Mouse (Mus musculus): Measurements from ENCODE around the gene Shroom1.
"Not testable (repeated sequence)": the region's sequence is repeated elsewhere in the genome, so short reads cannot be mapped to it uniquely, and the experiment has no call there.

Gene Shroom1

DNA sequence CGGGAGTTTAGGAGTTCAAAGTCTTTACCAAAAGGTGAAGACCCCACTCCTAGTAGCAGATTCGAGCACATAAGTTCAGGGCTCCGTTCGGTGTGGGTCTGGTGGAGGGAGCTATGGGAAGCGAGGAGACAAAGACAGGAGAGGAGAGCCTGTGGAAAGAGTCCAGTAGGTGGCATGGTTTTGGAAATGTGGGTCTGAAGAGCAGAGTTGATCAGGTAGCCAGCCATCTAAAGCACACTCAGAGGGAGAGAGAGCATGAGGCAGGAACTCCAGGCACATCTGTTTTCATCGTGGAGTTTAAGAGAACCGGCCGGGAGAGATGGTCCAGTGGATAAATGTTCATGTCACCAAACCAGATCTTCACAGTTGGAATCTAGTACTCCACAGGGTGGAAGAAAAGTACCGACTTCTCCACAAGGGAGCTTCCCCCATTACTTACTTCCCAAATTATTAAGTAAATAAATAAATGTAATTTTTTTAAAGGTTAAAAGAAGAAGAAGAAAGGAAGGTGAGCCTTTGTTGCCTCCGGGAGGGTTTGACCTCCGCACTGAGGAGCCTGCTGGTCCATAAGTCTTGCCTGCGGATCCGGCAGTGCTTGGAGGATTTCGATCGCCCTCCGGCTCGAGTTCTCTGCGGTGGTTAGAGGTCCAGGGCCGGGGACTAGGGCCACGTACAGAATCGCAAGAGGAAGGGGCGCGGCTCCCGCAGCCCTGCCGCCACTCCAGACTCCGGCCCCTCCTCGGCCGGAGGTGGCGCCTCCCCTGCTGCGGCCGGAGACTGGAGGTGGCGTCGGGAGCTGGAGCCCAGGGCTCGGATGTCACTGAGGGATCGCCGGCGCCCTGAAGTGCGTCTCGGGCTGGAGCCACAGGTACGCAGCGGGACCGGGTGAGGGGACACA lies at the start of gene Shroom1, which contains the start of gene Gm10447:
Gene Shroom1 (plus strand): TSS at position 732 of the 898 bp plus-strand sequence.
Gene Gm10447 (minus strand): TSS at position 637 of the 898 bp plus-strand sequence.
- no peak for DNase-seq (ENCODE audit: low spot score in 2 of 2)

DNA sequence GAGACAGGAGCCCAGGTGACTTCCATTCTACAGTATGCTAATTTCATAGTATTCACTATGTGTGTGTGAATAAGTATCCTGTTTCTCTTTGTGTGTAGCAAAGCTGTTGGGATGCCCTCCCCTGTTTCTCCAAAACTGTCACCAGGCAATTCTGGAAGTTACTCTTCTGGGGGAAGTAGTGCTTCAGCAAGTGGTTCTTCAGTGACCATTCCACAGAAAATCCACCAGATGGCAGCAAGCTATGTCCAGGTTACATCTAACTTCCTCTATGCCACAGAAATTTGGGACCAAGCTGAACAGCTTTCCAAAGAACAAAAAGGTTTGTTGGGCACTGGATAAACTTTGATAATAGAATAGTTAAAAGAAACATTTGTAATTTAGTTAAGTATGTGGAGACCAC lies 45.3 kb upstream of the Shroom1 start:
- no peak for DNase-seq (ENCODE audit: low spot score in 2 of 2)

DNA sequence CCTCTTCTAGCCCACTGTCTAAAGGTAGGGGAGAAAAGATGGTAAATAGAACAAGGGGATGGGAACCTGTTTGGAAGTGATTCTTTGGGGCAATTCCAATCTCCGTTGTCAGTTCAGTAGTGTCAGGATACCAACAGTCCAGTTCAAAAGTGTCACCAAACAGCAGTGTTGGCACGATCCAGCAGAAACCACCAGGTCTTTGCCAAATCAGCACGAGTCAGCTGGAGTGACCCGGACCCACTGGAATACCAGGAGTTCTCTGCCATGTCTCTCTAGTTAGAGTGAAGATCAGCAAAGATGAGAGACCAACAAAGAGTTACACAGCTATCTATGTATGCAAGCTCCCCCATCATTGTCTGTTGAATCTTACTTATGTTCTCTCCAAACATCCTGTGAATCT lies 43.1 kb upstream of the Shroom1 start:
- no peak for DNase-seq (ENCODE audit: low spot score in 2 of 2)

DNA sequence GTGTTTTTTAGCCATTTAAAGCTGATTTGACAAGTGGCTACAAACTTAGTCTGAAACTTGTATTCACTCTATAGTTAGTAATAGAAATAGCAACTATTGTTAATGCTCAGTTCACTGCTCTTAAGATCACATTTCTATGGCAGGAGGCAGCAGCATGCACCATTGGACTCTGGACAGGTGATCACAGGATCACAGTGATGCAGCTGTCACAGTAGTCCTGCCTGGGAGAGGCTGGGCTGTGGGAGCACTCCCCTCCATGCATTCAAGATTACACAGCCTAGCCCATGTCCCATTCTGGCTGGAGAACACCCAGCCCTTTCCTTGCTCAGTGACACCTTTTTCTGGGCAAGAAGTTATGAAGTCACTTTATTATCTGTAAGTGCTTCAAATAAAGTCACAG lies 39.0 kb upstream of the Shroom1 start:
- no peak for DNase-seq (ENCODE audit: low spot score in 2 of 2)

DNA sequence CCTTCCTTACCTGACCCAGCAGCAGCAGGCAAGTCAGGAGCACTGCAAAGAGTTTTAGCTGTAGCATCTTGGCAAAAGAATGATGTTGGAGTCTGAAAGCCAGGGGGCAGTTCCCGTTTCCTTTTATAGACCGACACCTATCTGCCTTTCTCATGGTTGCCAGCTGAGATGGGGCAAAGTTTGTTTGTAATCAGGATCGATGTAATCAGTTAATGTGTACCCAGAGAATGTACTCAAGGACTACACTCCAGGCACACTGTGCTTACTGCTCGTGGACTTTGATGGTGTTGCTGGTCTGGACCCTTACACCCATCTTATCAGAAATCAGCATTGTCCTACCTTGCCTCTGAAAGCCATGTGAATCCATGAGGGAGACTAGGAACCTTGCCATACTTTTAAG lies 34.0 kb upstream of the Shroom1 start, which contains the start of gene Leap2:
Gene Leap2 (minus strand): TSS at position 135 of the 400 bp plus-strand sequence.
- no peak for DNase-seq (ENCODE audit: low spot score in 2 of 2)

DNA sequence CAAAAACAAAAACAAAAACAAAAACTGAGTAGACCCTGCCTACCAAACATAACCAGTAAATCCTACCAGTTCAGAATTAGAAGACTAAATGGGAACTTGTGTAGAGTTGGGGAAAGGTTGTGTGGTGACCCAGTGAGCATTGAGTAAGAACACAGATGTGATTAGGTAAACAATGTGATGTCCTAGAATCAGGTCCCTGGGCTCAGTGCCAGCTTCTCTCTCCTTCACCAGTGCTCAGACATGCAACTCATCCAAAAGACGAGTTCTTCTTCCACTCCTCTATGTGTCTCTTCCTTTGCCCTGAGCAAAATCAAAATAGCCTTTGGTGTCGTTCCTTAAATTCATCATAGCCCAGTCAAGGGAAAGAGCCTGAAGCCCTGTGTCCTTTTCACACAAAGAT lies 32.2 kb upstream of the Shroom1 start:
- DNase-seq (ENCODE audit: low spot score in 2 of 2) = peak; percentile 58 to 70

DNA sequence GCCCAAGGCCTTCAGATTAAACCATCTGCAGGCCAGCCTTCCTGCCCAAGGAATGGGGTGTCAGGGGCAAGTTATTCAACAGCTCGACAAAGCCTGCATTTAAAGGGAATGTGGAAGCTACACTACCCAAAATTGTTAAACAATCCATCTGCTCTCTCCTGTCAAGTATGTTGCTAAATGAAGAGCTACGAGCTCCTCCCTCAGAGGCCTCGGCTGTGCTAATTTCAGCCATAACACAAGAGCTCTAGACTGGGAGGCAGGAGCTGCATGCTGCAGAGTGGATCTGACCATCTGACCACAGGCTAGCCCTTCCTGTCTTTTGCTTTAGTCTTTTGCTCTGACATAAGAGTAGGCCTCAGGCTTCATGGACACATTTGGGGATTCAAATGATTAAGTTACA lies 31.8 kb upstream of the Shroom1 start:
- no peak for DNase-seq (ENCODE audit: low spot score in 2 of 2)

DNA sequence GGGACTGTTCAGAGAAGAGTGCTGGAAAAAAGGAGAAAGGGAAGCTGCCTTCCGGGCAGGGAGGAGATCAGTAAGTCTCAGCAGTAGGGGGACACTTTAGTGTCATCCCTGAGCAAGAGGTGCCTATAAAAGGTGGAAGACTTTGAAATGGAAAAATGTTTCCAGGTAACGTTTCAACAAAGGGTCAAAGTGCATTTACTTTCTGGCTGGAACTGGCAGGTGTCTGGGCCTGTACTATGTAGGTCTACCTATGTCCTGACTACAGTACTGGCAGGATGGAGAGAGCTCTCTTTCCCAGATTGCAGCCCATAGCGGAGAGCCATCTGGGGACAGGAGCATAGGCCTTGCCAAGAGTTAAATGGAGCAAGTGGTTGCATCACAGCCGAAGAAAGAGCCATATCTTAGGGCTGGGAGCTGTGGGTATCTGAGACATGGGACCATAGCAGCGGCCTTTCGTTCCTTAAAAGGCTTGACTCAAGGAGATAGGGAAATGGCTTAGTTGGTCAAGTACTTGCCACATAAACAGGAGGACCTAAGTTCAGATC lies 31.2 kb upstream of the Shroom1 start:
- DNase-seq (ENCODE audit: low spot score in 2 of 2) = no peak

DNA sequence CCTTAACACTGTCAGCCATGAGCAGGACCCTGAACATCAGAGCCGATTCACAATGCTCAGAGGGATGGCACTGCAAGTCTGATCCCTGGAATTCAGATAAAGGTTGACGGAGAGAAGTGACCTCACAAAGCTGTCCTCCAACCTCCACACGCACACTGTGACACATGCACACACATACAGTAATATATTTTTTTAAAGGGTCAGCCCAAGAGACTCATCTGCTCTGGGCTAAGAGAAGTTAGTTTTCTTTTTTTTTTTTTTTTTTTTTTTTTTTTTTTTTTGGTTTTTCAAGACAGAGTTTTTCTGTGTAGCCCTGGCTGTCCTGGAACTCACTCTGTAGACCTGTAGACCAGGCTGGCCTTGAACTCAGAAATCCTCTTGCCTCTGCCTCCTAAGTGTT lies 30.1 kb upstream of the Shroom1 start:
- DNase-seq (ENCODE audit: low spot score in 2 of 2) = not testable (repeated sequence)

DNA sequence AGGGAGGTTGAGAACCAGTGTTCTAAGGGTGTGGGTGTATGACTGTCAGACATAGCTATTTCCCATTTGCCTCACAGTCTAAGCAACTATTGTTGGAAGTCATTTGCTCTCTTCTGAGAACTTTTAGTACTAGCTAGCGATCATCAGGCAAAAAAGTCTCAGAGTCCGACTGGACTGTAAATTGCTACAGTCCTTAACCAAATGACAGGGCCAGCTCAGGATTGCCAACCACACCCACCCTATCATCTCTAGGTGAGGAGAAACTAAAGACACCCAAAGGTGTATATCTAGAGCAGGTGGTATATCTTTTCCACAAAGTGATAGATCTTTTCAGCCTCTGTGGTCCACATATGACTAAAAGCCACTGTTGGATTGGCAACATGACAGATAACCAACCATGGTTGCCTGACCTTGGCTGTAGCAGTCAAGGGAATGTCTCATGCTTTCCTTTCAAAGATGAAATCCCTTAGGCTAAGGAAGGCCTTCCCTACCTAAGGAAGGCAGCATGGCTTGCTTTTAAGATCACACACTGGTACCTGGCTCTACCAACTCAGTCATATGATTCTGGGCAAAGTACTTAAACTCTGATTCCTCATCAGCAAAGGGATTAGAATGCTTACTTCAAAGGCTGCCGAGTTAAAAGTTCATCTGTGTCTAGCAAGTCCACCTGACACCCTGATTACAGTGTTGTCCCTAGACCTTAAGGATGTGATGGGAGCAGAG lies 28.9 kb upstream of the Shroom1 start:
- DNase-seq (ENCODE audit: low spot score in 2 of 2) = no peak

DNA sequence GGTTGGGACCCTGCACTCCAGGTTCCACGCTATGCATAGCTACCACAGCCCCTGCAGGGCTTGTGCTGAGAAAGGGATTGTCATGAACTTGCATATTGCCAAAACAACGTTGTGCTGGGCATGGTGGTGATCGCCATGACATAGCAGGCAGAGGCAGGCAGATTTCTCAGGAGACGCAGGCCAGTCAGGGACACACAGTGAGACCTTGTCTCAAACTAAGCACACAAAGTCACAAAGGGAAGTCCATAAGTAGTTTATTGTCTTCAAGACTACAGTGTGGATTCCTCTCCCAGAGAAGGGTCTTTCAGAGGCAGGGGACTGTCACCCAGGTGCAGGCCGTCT lies 28.3 kb upstream of the Shroom1 start:
- DNase-seq (ENCODE audit: low spot score in 2 of 2) = no peak

DNA sequence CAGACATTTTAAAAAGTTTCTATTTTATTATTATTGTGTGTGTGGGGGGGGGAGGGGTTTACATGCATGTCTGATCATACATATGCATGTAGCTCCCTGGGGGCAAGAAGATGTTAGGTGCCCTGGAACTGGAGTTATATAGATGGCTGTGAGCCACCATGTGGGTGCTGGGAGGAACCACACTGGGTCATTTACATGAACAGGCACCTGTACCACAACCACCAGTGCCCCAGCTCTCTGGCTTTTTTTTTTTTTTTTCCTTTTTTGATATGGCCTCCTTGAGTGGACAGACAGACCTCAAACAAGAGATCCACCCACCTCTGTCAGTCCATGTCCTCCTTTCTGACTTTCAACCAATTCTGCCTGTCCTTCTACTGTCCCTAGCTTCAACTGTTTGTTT lies 27.8 kb upstream of the Shroom1 start:
- no peak for DNase-seq (ENCODE audit: low spot score in 2 of 2)

DNA sequence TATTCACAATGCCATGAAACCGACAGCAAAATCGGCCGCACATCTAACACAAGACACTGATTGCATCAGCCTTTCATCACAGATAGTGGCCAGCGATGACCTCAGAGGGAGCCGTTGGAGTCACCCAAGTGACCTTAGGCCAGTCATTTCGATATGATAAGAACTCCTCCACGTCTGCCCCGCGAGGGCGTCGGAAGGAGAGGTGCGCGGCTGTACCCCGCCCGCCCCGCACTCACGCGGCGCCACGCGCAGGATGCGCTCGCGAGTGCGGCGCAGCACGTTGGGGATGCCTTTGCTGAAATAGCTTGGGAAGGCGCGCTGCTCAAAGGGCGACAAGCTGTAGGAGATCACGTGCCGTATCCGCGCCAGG lies 26.7 kb upstream of the Shroom1 start:
- no peak for DNase-seq (ENCODE audit: low spot score in 2 of 2)

DNA sequence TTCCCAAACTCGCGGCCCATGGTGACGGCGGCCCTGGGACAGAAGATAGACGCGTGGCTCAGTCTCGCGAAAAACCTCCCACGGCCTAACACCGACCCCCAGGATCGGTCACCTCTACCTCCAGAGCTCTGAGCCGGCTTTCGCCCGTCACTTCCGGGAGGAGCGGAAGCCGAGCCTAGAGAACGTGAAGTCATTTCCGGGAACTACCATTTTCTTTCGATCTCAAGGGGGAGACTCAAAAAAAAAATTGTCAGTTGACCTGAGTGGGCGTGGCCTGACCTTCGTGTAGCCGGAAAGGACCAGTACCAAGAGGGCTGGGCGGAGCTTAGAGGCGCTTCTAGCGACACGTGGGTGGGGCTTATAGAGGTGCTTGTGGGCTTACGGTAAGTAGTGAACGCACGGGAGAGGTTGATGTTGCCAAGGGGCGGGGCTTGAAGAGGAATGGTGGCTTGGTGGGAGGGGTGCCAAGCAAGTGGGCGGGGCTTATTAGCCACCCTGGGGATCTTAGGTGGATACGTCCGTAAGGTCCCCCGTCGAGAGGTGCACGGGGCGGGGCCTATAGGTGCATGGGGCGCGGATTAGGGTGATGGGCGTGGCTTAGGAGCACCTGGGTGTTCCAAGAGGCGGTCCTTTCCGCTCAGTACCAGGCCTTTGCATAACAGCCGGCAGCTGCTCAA lies 26.2 kb upstream of the Shroom1 start, which contains the start of the genes Uqcrq and Gdf9:
Gene Uqcrq (minus strand): TSS at position 162 of the 677 bp plus-strand sequence.
Gene Gdf9 (plus strand): TSS at position 354 of the 677 bp plus-strand sequence.
- peak; percentile 99 to 100 for DNase-seq (ENCODE audit: low spot score in 2 of 2)

DNA sequence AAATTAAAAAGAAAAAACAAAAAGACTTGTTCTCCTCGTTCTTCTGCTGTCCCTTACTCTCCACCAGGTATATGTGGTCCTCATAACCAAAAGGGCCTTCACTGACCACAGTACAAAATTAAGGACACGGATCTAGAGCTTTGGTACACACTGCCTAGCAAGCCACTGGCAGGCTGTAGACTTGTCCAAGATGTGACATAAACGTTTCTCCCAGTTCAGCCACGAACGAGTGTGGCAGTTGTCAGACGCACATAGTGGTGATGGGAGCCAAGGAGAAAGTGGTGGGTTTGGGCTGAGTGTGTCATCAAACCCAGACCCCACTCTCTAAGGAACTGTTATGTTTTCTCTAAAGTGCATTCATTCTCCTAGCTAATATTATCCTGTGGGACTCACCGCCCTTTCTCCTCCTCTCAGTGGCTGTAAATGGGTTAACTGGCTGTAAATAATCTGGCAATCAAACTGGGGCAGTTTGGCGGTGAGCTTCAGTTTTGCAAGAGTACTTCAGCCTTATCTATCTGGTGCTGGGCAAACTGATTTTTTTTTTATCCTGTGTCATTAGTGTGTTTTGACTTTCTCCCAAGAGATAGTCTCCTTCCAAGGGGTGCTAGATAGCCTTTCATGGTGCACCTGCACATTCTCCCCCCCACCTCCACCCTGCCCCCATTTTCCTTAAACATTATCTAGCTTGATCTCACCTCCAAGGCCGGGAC lies 25.5 kb upstream of the Shroom1 start:
- no peak for DNase-seq (ENCODE audit: low spot score in 2 of 2)

DNA sequence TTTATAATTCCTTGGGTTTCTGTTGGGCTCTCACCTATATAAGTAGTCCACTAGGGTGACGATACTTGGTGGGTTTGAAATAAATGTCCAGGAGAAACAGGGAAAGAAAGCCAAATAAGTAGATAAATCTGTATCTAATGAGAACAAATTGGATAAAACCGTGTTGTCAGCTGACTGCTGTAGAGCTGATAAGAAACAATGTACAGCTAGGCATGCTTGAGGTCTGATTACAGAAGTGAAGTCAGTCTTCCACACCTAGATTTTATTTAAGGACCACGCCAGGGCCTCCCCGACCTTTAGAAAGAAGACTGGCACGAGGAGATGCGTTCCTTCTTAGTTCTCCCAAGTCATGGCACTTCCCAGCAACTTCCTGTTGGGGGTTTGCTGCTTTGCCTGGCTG lies 23.9 kb upstream of the Shroom1 start:
- DNase-seq (ENCODE audit: low spot score in 2 of 2) = no peak

DNA sequence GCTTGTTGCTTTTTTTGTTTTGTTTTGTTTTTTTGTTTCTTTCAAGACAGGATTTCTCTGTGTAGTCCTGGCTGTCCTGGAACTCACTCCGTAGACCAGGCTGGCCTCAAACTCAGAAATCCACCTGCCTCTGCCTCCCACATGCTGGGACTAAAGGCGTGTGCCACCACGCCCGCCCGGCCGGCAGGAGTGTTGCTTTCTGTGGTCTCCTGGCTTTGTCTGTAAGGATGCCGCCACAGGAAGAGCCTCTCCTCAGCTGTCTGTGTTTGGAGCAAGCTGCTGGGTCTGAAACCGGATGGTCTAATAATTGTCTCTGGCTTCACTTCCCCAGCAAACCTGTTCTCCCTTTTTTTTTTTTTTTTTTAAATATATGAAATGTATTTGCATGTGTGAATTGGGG lies 21.5 kb upstream of the Shroom1 start:
- DNase-seq (ENCODE audit: low spot score in 2 of 2) = no peak

DNA sequence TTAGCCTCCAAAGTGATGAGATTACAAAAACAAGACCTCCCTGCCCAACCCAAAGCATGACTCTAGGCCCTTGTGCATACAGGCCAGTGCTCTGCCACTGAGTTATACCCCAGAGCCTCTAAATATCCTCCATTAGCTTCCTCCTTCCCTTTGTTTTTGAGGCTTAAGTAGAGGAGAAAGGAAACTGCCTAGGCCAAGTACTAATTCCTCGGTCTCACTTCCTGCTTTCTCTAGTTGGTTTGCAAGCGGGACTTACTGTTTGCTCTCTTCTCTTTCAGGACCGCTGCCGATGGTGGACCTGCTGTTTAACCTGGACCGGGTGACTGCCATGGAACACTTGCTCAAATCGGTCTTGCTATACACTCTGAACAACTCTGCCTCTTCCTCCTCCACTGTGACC lies 20.7 kb upstream of the Shroom1 start:
- no peak for DNase-seq (ENCODE audit: low spot score in 2 of 2)

DNA sequence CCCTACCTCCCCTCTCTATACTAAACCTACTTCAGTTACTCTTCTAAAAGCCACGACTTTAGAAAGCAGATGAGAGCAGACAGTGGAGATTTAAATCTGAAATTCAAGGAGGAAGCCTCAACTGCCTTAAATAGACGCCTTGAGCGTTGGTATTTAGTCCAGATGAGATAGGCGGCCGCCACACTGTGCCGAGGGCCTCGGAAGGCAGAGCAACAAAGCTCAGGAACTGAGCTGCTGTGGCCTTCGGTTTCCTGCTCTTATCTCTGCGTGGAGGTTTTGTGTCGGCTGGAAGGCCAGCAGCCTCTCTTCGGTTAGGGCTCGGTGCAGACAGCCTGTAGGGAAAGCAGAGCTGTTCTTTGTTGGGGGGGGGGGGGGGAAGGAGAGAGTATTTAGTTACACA lies 15.1 kb upstream of the Shroom1 start:
- DNase-seq (ENCODE audit: low spot score in 2 of 2) = no peak

DNA sequence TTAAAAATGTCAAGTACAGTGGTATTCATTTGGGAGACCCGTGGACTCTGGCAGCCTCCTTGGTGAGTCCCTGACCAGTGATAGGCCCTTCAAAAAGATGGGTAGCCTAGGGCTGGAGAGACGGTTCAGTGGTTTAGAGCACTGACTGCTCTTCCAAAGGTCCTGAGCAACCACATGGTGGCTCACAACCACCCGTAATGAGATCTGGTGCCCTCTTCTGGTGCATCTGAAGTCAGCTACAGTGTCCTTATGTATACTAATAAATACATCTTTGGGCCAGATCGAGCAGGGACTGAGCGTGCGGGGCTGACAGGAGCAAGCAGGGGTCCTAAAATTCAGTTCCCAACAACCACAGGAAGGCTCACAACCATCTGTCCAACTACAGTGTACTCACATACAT lies 13.1 kb upstream of the Shroom1 start:
- DNase-seq (ENCODE audit: low spot score in 2 of 2) = no peak

DNA sequence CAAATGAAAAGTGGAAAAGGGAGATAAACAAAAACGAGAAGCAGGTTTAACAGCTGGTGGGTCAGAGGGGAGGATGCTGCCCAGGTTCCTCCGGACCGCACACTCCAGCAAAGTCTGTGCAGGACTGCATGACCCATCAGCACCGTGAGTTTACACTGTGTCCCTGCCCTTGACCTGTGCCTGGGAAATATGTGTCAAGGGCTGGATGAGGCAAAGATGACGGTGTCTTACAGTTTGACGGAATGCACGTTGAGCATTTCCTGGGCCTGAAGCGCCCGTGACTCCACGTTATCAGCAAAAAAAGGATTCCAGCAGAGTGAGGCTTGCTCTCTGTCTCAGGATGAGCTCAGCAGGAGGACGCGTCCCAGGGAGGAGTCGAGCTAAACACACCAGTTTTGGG lies 11.4 kb upstream of the Shroom1 start:
- DNase-seq (ENCODE audit: low spot score in 2 of 2) = no peak

Measured in right cerebral cortex, postnatal 10 days (tissue).